Mouse (Mus musculus): ENCODE data around the gene Rbm28. TPM values are rescaled to one million over a fixed set of nuclear protein-coding genes. Genes with fewer than 3 reads are reported as not detected.

Rbm28 gene
- total and polyA plus RNA-seq, 2 experiments from 2014 or later = 18.0 to 32.8 TPM

- H3K36me3 ChIP-seq (ENCODE audit: insufficient read depth) = peaks cover 37% of the 10 kb centered on the region
- no peaks in the 10 kb centered on the region for H3K9me3 ChIP-seq (ENCODE audit: low read length)
- no peak overlapping the region for H3K9ac ChIP-seq
- ATAC-seq (no peak), DNase-seq (no peak)
- TF ChIP-seq CTCF (IDR thresholded peaks at IDR 0.05; ENCODE audit: low read depth) = no peak
- H3K4me1 ChIP-seq (ENCODE audit: insufficient read depth) = 0 out of 2 replicates have a peak, but pooled peaks cover 5% of the 10 kb centered on the region
- no peak overlapping the region for H3K4me3 ChIP-seq (ENCODE audit: low read depth, low read length)
- WGBS = 79% methylated on average over 5 of the region's 5 CpGs
- H3K4me2 ChIP-seq (ENCODE audit: low read depth) = no peak overlapping the region
- H3K27me3 ChIP-seq (ENCODE audit: insufficient read depth, low read length) = no peaks in the 10 kb centered on the region
- no peak overlapping the region for H3K27ac ChIP-seq (ENCODE audit: low read depth, low read length)
Observed at GRCm38 (mm10) chr6:29208178-29208577, 43.4 kb upstream of the Rbm28 start.

- Histone ChIP-seq H3K4me3 (ENCODE audit: low read depth, low read length) (no peak overlapping the region), H3K9me3 (ENCODE audit: low read length) (no peaks in the 10 kb centered on the region), H3K36me3 (ENCODE audit: insufficient read depth) (peaks cover 49% of the 10 kb centered on the region), H3K27me3 (ENCODE audit: insufficient read depth, low read length) (no peaks in the 10 kb centered on the region), H3K9ac (no peak overlapping the region), H3K4me2 (ENCODE audit: low read depth) (no peak overlapping the region), H3K27ac (ENCODE audit: low read depth, low read length) (no peak overlapping the region), H3K4me1 (ENCODE audit: insufficient read depth) (0 out of 2 replicates have a peak, but pooled peaks cover 5% of the 10 kb centered on the region)
- DNase-seq (no peak), ATAC-seq (no peak)
- 89% methylated on average over 5 of the region's 5 CpGs for WGBS
- no peak for TF ChIP-seq CTCF (IDR thresholded peaks at IDR 0.05; ENCODE audit: low read depth)
Observed at GRCm38 (mm10) chr6:29207017-29207416, 42.2 kb upstream of the Rbm28 start.

- no peaks in the 10 kb centered on the region for H3K9me3 ChIP-seq (ENCODE audit: low read length)
- H3K36me3 ChIP-seq (ENCODE audit: insufficient read depth) = peaks cover 55% of the 10 kb centered on the region
- H3K27me3 ChIP-seq (ENCODE audit: insufficient read depth, low read length) = no peaks in the 10 kb centered on the region
- no peak for ATAC-seq
- WGBS = 95% methylated on average over 10 of the region's 10 CpGs
- H3K4me3 ChIP-seq (ENCODE audit: low read depth, low read length) = no peak overlapping the region
- 0 out of 2 replicates have a peak, but pooled peaks cover 5% of the 10 kb centered on the region for H3K4me1 ChIP-seq (ENCODE audit: insufficient read depth)
- no peak for DNase-seq
- no peak overlapping the region for H3K4me2 ChIP-seq (ENCODE audit: low read depth)
- no peak overlapping the region for H3K9ac ChIP-seq
- H3K27ac ChIP-seq (ENCODE audit: low read depth, low read length) = no peak overlapping the region
- no peak for TF ChIP-seq CTCF (IDR thresholded peaks at IDR 0.05; ENCODE audit: low read depth)
Observed at GRCm38 (mm10) chr6:29206006-29206405, 41.2 kb upstream of the Rbm28 start.

- no peak overlapping the region for H3K4me2 ChIP-seq (ENCODE audit: low read depth)
- WGBS = 56% methylated on average over 15 of the region's 15 CpGs
- H3K4me3 ChIP-seq (ENCODE audit: low read depth, low read length) = no peak overlapping the region
- no peaks in the 10 kb centered on the region for H3K9me3 ChIP-seq (ENCODE audit: low read length)
- ATAC-seq = peak; percentile 59; the same call in 1 of the 2 replicates
- H3K4me1 ChIP-seq (ENCODE audit: insufficient read depth) = no peaks in the 10 kb centered on the region
- DNase-seq = peak; percentile 81
- H3K27me3 ChIP-seq (ENCODE audit: insufficient read depth, low read length) = no peaks in the 10 kb centered on the region
- peaks cover 60% of the 10 kb centered on the region for H3K36me3 ChIP-seq (ENCODE audit: insufficient read depth)
- H3K9ac ChIP-seq = no peak overlapping the region
- TF ChIP-seq CTCF (IDR thresholded peaks at IDR 0.05; ENCODE audit: low read depth) = peak; percentile 95
- no peak overlapping the region for H3K27ac ChIP-seq (ENCODE audit: low read depth, low read length)
Observed at GRCm38 (mm10) chr6:29204932-29205614, 40.3 kb upstream of the Rbm28 start.

GRCm38 (mm10) chr6:29203861-29204585 is 39.2 kb upstream of the Rbm28 start:
- Histone ChIP-seq H3K27ac (ENCODE audit: low read depth, low read length) (no peak overlapping the region), H3K4me2 (ENCODE audit: low read depth) (no peak overlapping the region), H3K4me1 (ENCODE audit: insufficient read depth) (no peaks in the 10 kb centered on the region), H3K36me3 (ENCODE audit: insufficient read depth) (peaks cover 60% of the 10 kb centered on the region), H3K9me3 (ENCODE audit: low read length) (no peaks in the 10 kb centered on the region), H3K27me3 (ENCODE audit: insufficient read depth, low read length) (no peaks in the 10 kb centered on the region), H3K9ac (no peak overlapping the region), H3K4me3 (ENCODE audit: low read depth, low read length) (no peak overlapping the region)
- ATAC-seq = no peak
- no peak for TF ChIP-seq CTCF (IDR thresholded peaks at IDR 0.05; ENCODE audit: low read depth)
- WGBS = 96% methylated on average over 6 of the region's 6 CpGs
- no peak for DNase-seq

GRCm38 (mm10) chr6:29203096-29203495 is 38.3 kb upstream of the Rbm28 start:
- H3K4me2 ChIP-seq (ENCODE audit: low read depth) = no peak overlapping the region
- 94% methylated on average over 13 of the region's 13 CpGs for WGBS
- no peak overlapping the region for H3K4me3 ChIP-seq (ENCODE audit: low read depth, low read length)
- peaks cover 4% of the 10 kb centered on the region for H3K4me1 ChIP-seq (ENCODE audit: insufficient read depth)
- DNase-seq (no peak), ATAC-seq (no peak)
- H3K27me3 ChIP-seq (ENCODE audit: insufficient read depth, low read length) = no peaks in the 10 kb centered on the region
- H3K9me3 ChIP-seq (ENCODE audit: low read length) = no peaks in the 10 kb centered on the region
- no peak overlapping the region for H3K27ac ChIP-seq (ENCODE audit: low read depth, low read length)
- no peak for TF ChIP-seq CTCF (IDR thresholded peaks at IDR 0.05; ENCODE audit: low read depth)
- H3K9ac ChIP-seq = no peak overlapping the region
- peaks cover 60% of the 10 kb centered on the region for H3K36me3 ChIP-seq (ENCODE audit: insufficient read depth)

- 78% methylated on average over 8 of the region's 8 CpGs for WGBS
- no peak for TF ChIP-seq CTCF (IDR thresholded peaks at IDR 0.05; ENCODE audit: low read depth)
- peaks cover 8% of the 10 kb centered on the region for H3K4me1 ChIP-seq (ENCODE audit: insufficient read depth)
- DNase-seq (no peak), ATAC-seq (no peak)
- H3K4me3 ChIP-seq (ENCODE audit: low read depth, low read length) = no peak overlapping the region
- H3K9me3 ChIP-seq (ENCODE audit: low read length) = no peaks in the 10 kb centered on the region
- H3K9ac ChIP-seq = no peak overlapping the region
- peaks cover 56% of the 10 kb centered on the region for H3K36me3 ChIP-seq (ENCODE audit: insufficient read depth)
- H3K27me3 ChIP-seq (ENCODE audit: insufficient read depth, low read length) = no peaks in the 10 kb centered on the region
- no peak overlapping the region for H3K4me2 ChIP-seq (ENCODE audit: low read depth)
- no peak overlapping the region for H3K27ac ChIP-seq (ENCODE audit: low read depth, low read length)
Observed at GRCm38 (mm10) chr6:29201988-29202387, 37.2 kb upstream of the Rbm28 start.
